Mouse (Mus musculus): ENCODE measurements around the gene Mbd3. TPM values are rescaled to one million over a fixed set of nuclear protein-coding genes. Genes with fewer than 3 reads are reported as not detected.

Mbd3 gene
- total and polyA plus RNA-seq, 3 experiments: 48.7 to 131 (median 67.0) TPM

DNA sequence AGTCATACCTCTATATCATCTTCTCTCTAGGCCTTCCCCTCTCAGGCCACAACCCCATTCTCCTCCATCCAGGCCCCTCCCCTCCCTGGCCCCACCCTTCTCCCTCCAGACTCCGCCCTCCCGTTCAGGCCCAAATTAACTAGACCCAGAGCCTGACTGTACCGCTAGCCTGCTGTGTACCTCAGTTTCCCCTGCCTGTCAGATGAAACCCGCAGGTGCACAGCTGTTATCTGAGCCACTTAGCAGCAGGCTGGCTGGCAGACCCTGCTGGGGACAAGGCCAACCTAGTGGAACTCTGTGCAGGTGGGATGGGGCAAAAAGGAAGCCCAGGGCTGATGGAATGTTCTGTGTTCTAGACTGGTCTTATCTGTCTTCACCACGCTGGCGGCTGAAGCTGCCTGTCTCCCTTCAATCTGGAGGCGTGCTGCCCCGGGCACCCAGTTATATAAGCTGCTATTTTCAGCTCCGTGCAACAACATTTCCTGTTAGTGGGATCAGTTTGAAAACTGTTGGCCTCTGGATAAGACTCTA, 55.2 kb downstream of the Mbd3 start:
- Histone ChIP-seq H3K9ac (ENCODE audit: insufficient read depth, low read depth) (no peak overlapping the region), H3K9me3 (replicated peaks; ENCODE audit: low read length) (peaks cover 19% of the 10 kb centered on the region), H3K4me2 (ENCODE audit: insufficient read depth, low read depth, poor library complexity, severe bottlenecking) (no peak overlapping the region), H3K4me1 (ENCODE audit: control insufficient read depth in 1 of 2, insufficient read depth in 2 of 2) (peaks cover 3 to 20% of the 10 kb centered on the region in 2 experiments), H3K36me3 (replicated peaks in 1 of 2; ENCODE audit: control insufficient read depth in 1 of 2, insufficient read depth in 1 of 2, low read length in 1 of 2) (no peaks in the 10 kb centered on the region), H3K79me2 (replicated peaks; ENCODE audit: control insufficient read depth, extremely low read depth, insufficient read depth, poor library complexity, severe bottlenecking) (no peaks in the 10 kb centered on the region), H3K4me3 (replicated peaks in 1 of 3; ENCODE audit: low read depth in 2 of 3, low read length in 2 of 3, poor library complexity in 1 of 3) (no peak overlapping the region), H3K27ac (ENCODE audit: insufficient read depth, low read depth) (no peak overlapping the region), H3K27me3 (replicated peaks) (peaks cover 42% of the 10 kb centered on the region)
- no peak for DNase-seq (ENCODE audit: extremely low read depth)
- dilution Hi-C loops (cut with MboI; ENCODE audit: extremely low pct_ligation_motif_present, extremely low pct_unique_long_range_greater_than_20kb, low sequenced_read_pairs) (no loop called here), in situ Hi-C loops (cut with MboI; ENCODE audit: low pct_ligation_motif_present, low pct_unique_long_range_greater_than_20kb, low sequenced_read_pairs) (no loop called here)
- TF ChIP-seq MYC (IDR thresholded peaks at IDR 0.05; ENCODE audit: low read depth, low read length): no peak
- TF ChIP-seq EP300 (IDR thresholded peaks at IDR 0.05; ENCODE audit: low read length): no peak
- no peak for TF ChIP-seq SIN3A (IDR thresholded peaks at IDR 0.05; ENCODE audit: low read length)
- no peak for TF ChIP-seq HCFC1 (IDR thresholded peaks at IDR 0.05; ENCODE audit: low read depth, low read length)
- no peak for TF ChIP-seq TBP (conservative IDR thresholded peaks at IDR 0.05; ENCODE audit: low read depth, low read length)
- no peak for TF ChIP-seq CHD2 (IDR thresholded peaks at IDR 0.05; ENCODE audit: low read length)
- TF ChIP-seq MXI1 (IDR thresholded peaks at IDR 0.05; ENCODE audit: low read depth, low read length): no peak
- TF ChIP-seq CHD1 (IDR thresholded peaks at IDR 0.05; ENCODE audit: low read depth, low read length): no peak
- no peak for TF ChIP-seq MEF2A (IDR thresholded peaks at IDR 0.05; ENCODE audit: borderline replicate concordance, low read depth, low read length)
- no peak for TF ChIP-seq RAD21 (IDR thresholded peaks at IDR 0.05; ENCODE audit: low read depth, low read length)
- no peak for TF ChIP-seq MAX (IDR thresholded peaks at IDR 0.05; ENCODE audit: low read length)
- no peak for TF ChIP-seq KAT2A (IDR thresholded peaks at IDR 0.05; ENCODE audit: insufficient replicate concordance, low read length)
- no peak for TF ChIP-seq ETS1 (conservative IDR thresholded peaks at IDR 0.05; ENCODE audit: low read depth, low read length)
- TF ChIP-seq ZKSCAN1 (IDR thresholded peaks at IDR 0.05; ENCODE audit: borderline replicate concordance, low read depth, low read length): no peak
- TF ChIP-seq GABPA (IDR thresholded peaks at IDR 0.05; ENCODE audit: insufficient replicate concordance, low read depth, low read length): no peak
- TF ChIP-seq USF2 (conservative IDR thresholded peaks at IDR 0.05; ENCODE audit: low read depth, low read length): no peak
- TF ChIP-seq JUN (IDR thresholded peaks at IDR 0.05; ENCODE audit: insufficient read depth, low read depth, low read length): no peak
- no peak for TF ChIP-seq PAX5 (IDR thresholded peaks at IDR 0.05; ENCODE audit: low read length)

GRCm38 (mm10) chr10:80343425-80343895, 55.9 kb downstream of the Mbd3 start:
- H3K27me3 ChIP-seq (replicated peaks): peaks cover 37% of the 10 kb centered on the region
- no peak overlapping the region for H3K27ac ChIP-seq (ENCODE audit: insufficient read depth, low read depth)
- peaks cover under 1 to 19% of the 10 kb centered on the region in 2 experiments for H3K4me1 ChIP-seq (ENCODE audit: control insufficient read depth in 1 of 2, insufficient read depth in 2 of 2)
- DNase-seq (ENCODE audit: extremely low read depth): no peak
- no peak overlapping the region for H3K4me3 ChIP-seq (replicated peaks in 1 of 3; ENCODE audit: low read depth in 2 of 3, low read length in 2 of 3, poor library complexity in 1 of 3)
- no peaks in the 10 kb centered on the region for H3K36me3 ChIP-seq (replicated peaks in 1 of 2; ENCODE audit: control insufficient read depth in 1 of 2, insufficient read depth in 1 of 2, low read length in 1 of 2)
- in situ Hi-C loops (cut with MboI; ENCODE audit: low pct_ligation_motif_present, low pct_unique_long_range_greater_than_20kb, low sequenced_read_pairs): no loop called here
- TF ChIP-seq RAD21 (IDR thresholded peaks at IDR 0.05; ENCODE audit: low read depth, low read length) (no peak), E2F4 (IDR thresholded peaks at IDR 0.05; ENCODE audit: insufficient replicate concordance, low read depth, low read length) (no peak), KAT2A (IDR thresholded peaks at IDR 0.05; ENCODE audit: insufficient replicate concordance, low read length) (no peak), SIN3A (IDR thresholded peaks at IDR 0.05; ENCODE audit: low read length) (no peak), ZC3H11A (IDR thresholded peaks at IDR 0.05; ENCODE audit: low read depth, low read length) (no peak), ETS1 (conservative IDR thresholded peaks at IDR 0.05; ENCODE audit: low read depth, low read length) (no peak), ZMIZ1 (IDR thresholded peaks at IDR 0.05; ENCODE audit: low read depth, low read length) (no peak), ELF1 (IDR thresholded peaks at IDR 0.05; ENCODE audit: low read depth, low read length) (no peak), EP300 (IDR thresholded peaks at IDR 0.05; ENCODE audit: low read length) (no peak), POLR2A (IDR thresholded peaks at IDR 0.05; ENCODE audit: low read depth, low read length) (no peak), ZKSCAN1 (IDR thresholded peaks at IDR 0.05; ENCODE audit: borderline replicate concordance, low read depth, low read length) (no peak), IRF4 (IDR thresholded peaks at IDR 0.05; ENCODE audit: low read depth, low read length) (no peak), JUND (conservative IDR thresholded peaks at IDR 0.05; ENCODE audit: low read depth, low read length) (no peak), MXI1 (IDR thresholded peaks at IDR 0.05; ENCODE audit: low read depth, low read length) (no peak), BHLHE40 (IDR thresholded peaks at IDR 0.05; ENCODE audit: low read depth, low read length) (no peak)
- dilution Hi-C loops (cut with MboI; ENCODE audit: extremely low pct_ligation_motif_present, extremely low pct_unique_long_range_greater_than_20kb, low sequenced_read_pairs): no loop called here
- peaks cover 19% of the 10 kb centered on the region for H3K9me3 ChIP-seq (replicated peaks; ENCODE audit: low read length)
- no peaks in the 10 kb centered on the region for H3K79me2 ChIP-seq (replicated peaks; ENCODE audit: control insufficient read depth, extremely low read depth, insufficient read depth, poor library complexity, severe bottlenecking)
- H3K9ac ChIP-seq (ENCODE audit: insufficient read depth, low read depth): no peak overlapping the region
- H3K4me2 ChIP-seq (ENCODE audit: insufficient read depth, low read depth, poor library complexity, severe bottlenecking): no peak overlapping the region
